ENCODE assay signal across 24 mouse cellular contexts in the genomic region with DNA sequence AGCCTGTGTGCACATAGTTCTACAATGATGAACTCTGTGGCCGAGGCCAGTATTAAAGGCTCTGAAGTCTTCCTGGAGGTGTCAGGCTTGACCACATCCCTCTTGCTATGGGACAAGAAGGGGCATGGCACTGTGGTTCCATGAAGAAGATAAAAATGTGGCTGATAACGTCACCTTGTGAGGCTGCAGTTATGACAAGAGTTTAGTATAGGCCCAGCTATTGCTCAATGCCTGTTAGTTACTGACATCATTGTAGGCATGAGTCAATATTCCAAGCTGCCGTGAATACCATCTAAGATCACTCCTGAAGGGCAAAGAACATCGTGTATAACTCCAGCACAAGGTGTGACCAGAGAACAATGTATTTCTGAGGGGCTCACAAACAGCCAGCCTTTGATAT.
DNase-seq lines count a peak whose midpoint lies in the region; ATAC-seq and TF ChIP-seq lines count a peak whose summit lies in the region.
"Had no signal": no experiment of that assay in that cellular context is flagged by ENCODE, and none has a peak within 500 bp of the region (broad histone marks: within the 10 kb centered on the region; RNA-seq: fewer than 3 reads in every experiment).

No protein-coding gene starts in this region.

- no peak for TF ChIP-seq CTCF in lung, postnatal 0 days (IDR thresholded peaks at IDR 0.05)

- H3K4me3 ChIP-seq in heart, embryonic 13.5 days = no peak overlapping the region
- H3K4me3 ChIP-seq in lung, postnatal 0 days (ENCODE audit: low read depth, low read length) = no peak overlapping the region
- no peak overlapping the region for H3K4me3 ChIP-seq in intestine, embryonic 16.5 days (ENCODE audit: low read length)
- no peak overlapping the region for H3K4me3 ChIP-seq in stomach, embryonic 16.5 days (replicated peaks; ENCODE audit: low read length)
- no peak overlapping the region for H3K4me3 ChIP-seq in hindbrain, embryonic 10.5 days
- H3K4me3 ChIP-seq: forebrain, embryonic 13.5 days; layer of hippocampus, adult 2 months; limb, embryonic 10.5 days; liver, embryonic 15.5 days; midbrain, embryonic 12.5 days had no signal

- no peak overlapping the region for H3K9ac ChIP-seq in heart, embryonic 13.5 days
- H3K9ac ChIP-seq in lung, postnatal 0 days (replicated peaks; ENCODE audit: low read depth) = no peak overlapping the region
- no peak overlapping the region for H3K9ac ChIP-seq in intestine, embryonic 16.5 days (ENCODE audit: low read depth, low read length)
- no peak overlapping the region for H3K9ac ChIP-seq in stomach, embryonic 16.5 days (ENCODE audit: low read length)
- H3K9ac ChIP-seq: forebrain, embryonic 13.5 days; hindbrain, embryonic 14.5 days; liver, embryonic 15.5 days; midbrain, embryonic 12.5 days had no signal

- no peaks in the 10 kb centered on the region for H3K36me3 ChIP-seq in heart, embryonic 13.5 days
- no peaks in the 10 kb centered on the region for H3K36me3 ChIP-seq in lung, postnatal 0 days (ENCODE audit: insufficient read depth, low read length)
- no peaks in the 10 kb centered on the region for H3K36me3 ChIP-seq in intestine, embryonic 16.5 days (ENCODE audit: control insufficient read depth, insufficient read depth, low read length)
- H3K36me3 ChIP-seq in stomach, embryonic 16.5 days (ENCODE audit: control insufficient read depth, insufficient read depth, low read length) = no peaks in the 10 kb centered on the region
- no peaks in the 10 kb centered on the region for H3K36me3 ChIP-seq in hindbrain, embryonic 10.5 days
- H3K36me3 ChIP-seq: G1E; limb, embryonic 10.5 days; liver, embryonic 15.5 days; midbrain, embryonic 12.5 days had no signal

- WGBS in heart, embryonic 13.5 days = 53% methylated on average over 4 of the region's 4 CpGs
- 56% methylated on average over 4 of the region's 4 CpGs for WGBS in lung, postnatal 0 days
- 63% methylated on average over 4 of the region's 4 CpGs for WGBS in intestine, embryonic 16.5 days
- WGBS in stomach, embryonic 16.5 days = 63% methylated on average over 4 of the region's 4 CpGs
- WGBS in hindbrain, embryonic 10.5 days = 91% methylated on average over 4 of the region's 4 CpGs

- H3K4me2 ChIP-seq in heart, embryonic 13.5 days = no peak overlapping the region
- no peak overlapping the region for H3K4me2 ChIP-seq in lung, postnatal 0 days (replicated peaks; ENCODE audit: low read depth, low read length)
- no peak overlapping the region for H3K4me2 ChIP-seq in intestine, embryonic 16.5 days (ENCODE audit: low read depth, low read length)
- H3K4me2 ChIP-seq in stomach, embryonic 16.5 days (ENCODE audit: low read depth, low read length) = no peak overlapping the region
- H3K4me2 ChIP-seq: forebrain, embryonic 13.5 days; hindbrain, embryonic 14.5 days; liver, embryonic 15.5 days; midbrain, embryonic 12.5 days had no signal

- no peaks in the 10 kb centered on the region for H3K9me3 ChIP-seq in heart, embryonic 13.5 days
- H3K9me3 ChIP-seq in lung, postnatal 0 days (ENCODE audit: low read length) = no peaks in the 10 kb centered on the region
- H3K9me3 ChIP-seq in intestine, embryonic 16.5 days (ENCODE audit: control insufficient read depth, low read length) = no peaks in the 10 kb centered on the region
- H3K9me3 ChIP-seq in stomach, embryonic 16.5 days (replicated peaks; ENCODE audit: control insufficient read depth, low read length) = no peaks in the 10 kb centered on the region
- H3K9me3 ChIP-seq in hindbrain, embryonic 10.5 days = no peaks in the 10 kb centered on the region
- H3K9me3 ChIP-seq: forebrain, embryonic 13.5 days; G1E; limb, embryonic 10.5 days; liver, embryonic 15.5 days; midbrain, embryonic 12.5 days had no signal

- no peak for ATAC-seq in heart, embryonic 13.5 days (ENCODE audit: extremely low read depth, insufficient number of reproducible peaks, low FRiP score, low TSS enrichment)
- ATAC-seq in lung, postnatal 0 days = peak; percentile 89
- ATAC-seq in intestine, embryonic 16.5 days = peak; percentile 89
- ATAC-seq in stomach, embryonic 16.5 days (ENCODE audit: insufficient read depth, low FRiP score) = peak; percentile 51
- ATAC-seq: CD4-positive, CD25-positive, alpha-beta regulatory T cell, adult 4 months; forebrain, embryonic 13.5 days had no signal

- TF ChIP-seq EP300 in lung, postnatal 0 days (IDR thresholded peaks at IDR 0.05) = peak; percentile 99

- no peaks in the 10 kb centered on the region for H3K27me3 ChIP-seq in heart, embryonic 13.5 days (replicated peaks)
- H3K27me3 ChIP-seq in lung, postnatal 0 days (replicated peaks; ENCODE audit: insufficient read depth, low read length) = no peaks in the 10 kb centered on the region
- no peaks in the 10 kb centered on the region for H3K27me3 ChIP-seq in intestine, embryonic 16.5 days (replicated peaks; ENCODE audit: control insufficient read depth, insufficient read depth, low read length)
- H3K27me3 ChIP-seq in stomach, embryonic 16.5 days (ENCODE audit: control insufficient read depth, insufficient read depth, low read length) = no peaks in the 10 kb centered on the region
- no peaks in the 10 kb centered on the region for H3K27me3 ChIP-seq in hindbrain, embryonic 10.5 days (ENCODE audit: insufficient read depth, poor library complexity, severe bottlenecking)
- H3K27me3 ChIP-seq: forebrain, embryonic 13.5 days; liver, embryonic 15.5 days; midbrain, embryonic 12.5 days had no signal

- H3K27ac ChIP-seq in heart, embryonic 13.5 days (replicated peaks) = peak overlapping the region; percentile 96
- H3K27ac ChIP-seq in lung, postnatal 0 days (ENCODE audit: low read length) = peak overlapping the region; percentile 34; the same call in 1 of the 2 replicates
- peak overlapping the region; percentile 80 for H3K27ac ChIP-seq in intestine, embryonic 16.5 days (ENCODE audit: low read length)
- no peak overlapping the region; the same call in 1 of the 2 replicates for H3K27ac ChIP-seq in stomach, embryonic 16.5 days (ENCODE audit: low read length)
- H3K27ac ChIP-seq in hindbrain, embryonic 10.5 days = no peak overlapping the region
- H3K27ac ChIP-seq: forebrain, embryonic 13.5 days; hindbrain, embryonic 14.5 days; layer of hippocampus, adult 2 months; limb, embryonic 10.5 days; liver, embryonic 15.5 days; midbrain, embryonic 12.5 days had no signal

- peaks cover 85% of the 10 kb centered on the region for H3K4me1 ChIP-seq in heart, embryonic 13.5 days
- H3K4me1 ChIP-seq in lung, postnatal 0 days (ENCODE audit: insufficient read depth, low read depth, low read length) = peaks cover 10% of the 10 kb centered on the region; the same call in 1 of the 2 replicates
- H3K4me1 ChIP-seq in intestine, embryonic 16.5 days (ENCODE audit: control insufficient read depth, insufficient read depth, low read length) = peaks cover 43% of the 10 kb centered on the region
- H3K4me1 ChIP-seq in stomach, embryonic 16.5 days (ENCODE audit: control insufficient read depth, insufficient read depth, low read length) = peaks cover 20% of the 10 kb centered on the region
- peaks cover 50% of the 10 kb centered on the region for H3K4me1 ChIP-seq in hindbrain, embryonic 10.5 days (replicated peaks)

- DNase-seq in heart, adult 8-10 months (ENCODE audit: low spot score) = no peak
- peak; percentile 81 for DNase-seq in lung, postnatal 0 days (ENCODE audit: low spot score)
- DNase-seq in lung, postnatal 14 days = no peak
- no peak for DNase-seq in hindbrain, embryonic 10.5 days (ENCODE audit: low spot score)
- DNase-seq in spleen, postnatal 36 days (ENCODE audit: low spot score in 2 of 2) = no peak
- DNase-seq: cerebellum, postnatal 10 days; gastrocnemius, postnatal 25 days; kidney, adult 18-20 months; kidney, postnatal 10 days; lung, postnatal 36 days; right cerebral cortex, adult 18-20 months; spleen, adult 18-20 months; thymus, postnatal 14 days had no signal

Comparison
In these comparisons a context has a peak if more than half of its experiments do, and no peak if none do; other contexts are left out.
1. H3K27ac ChIP-seq: peak in heart, embryonic 13.5 days (single experiment), lung, postnatal 0 days (single experiment) and intestine, embryonic 16.5 days (single experiment); none in stomach, embryonic 16.5 days (single experiment) and hindbrain, embryonic 10.5 days (single experiment).